Comparison of ENCODE assay signal across 8 mouse cellular contexts in the genomic region with DNA sequence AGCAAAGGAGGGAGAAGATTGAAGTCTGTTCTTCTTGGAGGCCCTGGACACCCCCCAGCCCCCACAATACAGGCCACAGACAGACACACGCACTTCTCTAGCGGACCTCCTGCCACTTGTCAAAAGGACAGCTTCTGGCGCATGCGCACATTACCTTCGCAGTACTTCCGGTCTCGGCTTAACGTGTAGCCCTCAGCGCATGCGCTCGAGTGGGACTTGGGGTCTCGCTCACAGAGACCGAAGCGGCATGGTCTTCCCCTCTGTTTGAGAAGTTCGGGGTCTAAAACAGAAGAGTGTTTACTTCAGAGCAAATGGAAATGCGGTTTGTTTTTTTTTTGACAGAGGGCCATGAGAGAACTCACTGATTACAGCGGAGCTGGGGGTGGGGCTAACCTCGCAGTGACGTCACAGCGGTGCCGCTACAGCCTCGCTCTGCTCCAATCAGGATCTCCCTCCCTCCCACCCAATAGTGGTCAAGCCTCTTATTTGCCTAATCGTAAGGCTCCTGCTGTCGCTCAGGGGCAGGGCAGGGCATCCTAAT. TPM values are rescaled to one million over a fixed set of nuclear protein-coding genes. Genes with fewer than 3 reads are reported as not detected.
A peak's percentile ranks its signal among the peaks of the same experiment; 100 is the strongest.
DNase-seq lines count a peak whose midpoint lies in the region; ATAC-seq and TF ChIP-seq lines count a peak whose summit lies in the region.

No protein-coding gene starts in this region.

- H3K4me3 ChIP-seq in bone marrow macrophage, adult 2 months (ENCODE audit: insufficient read depth, low read length) = peak overlapping the region; percentile 76
- H3K4me3 ChIP-seq in embryonic fibroblast, embryonic 13.5 days (ENCODE audit: insufficient read depth, low read length) = peak overlapping the region; percentile 47
- H3K4me3 ChIP-seq in kidney, embryonic 14.5 days (ENCODE audit: low read length) = peak overlapping the region; percentile 56
- peak overlapping the region; percentile 60 for H3K4me3 ChIP-seq in limb, embryonic 15.5 days

- peak overlapping the region; percentile 61 for H3K27ac ChIP-seq in bone marrow macrophage, adult 2 months (ENCODE audit: insufficient read depth, low read depth, low read length)
- peak overlapping the region; percentile 38 for H3K27ac ChIP-seq in embryonic fibroblast, embryonic 13.5 days (ENCODE audit: insufficient read depth, low read length)
- H3K27ac ChIP-seq in kidney, embryonic 14.5 days (ENCODE audit: low read depth, low read length) = peak overlapping the region; percentile 77; the same call in 1 of the 2 replicates
- H3K27ac ChIP-seq in limb, embryonic 15.5 days = peak overlapping the region; percentile 86

- H3K36me3 ChIP-seq in kidney, embryonic 14.5 days (ENCODE audit: control insufficient read depth, insufficient read depth, low read length) = no peaks in the 10 kb centered on the region
- H3K36me3 ChIP-seq in limb, embryonic 15.5 days = no peaks in the 10 kb centered on the region

- H3K9me3 ChIP-seq in kidney, embryonic 14.5 days (ENCODE audit: control insufficient read depth, low read length) = no peaks in the 10 kb centered on the region
- no peaks in the 10 kb centered on the region for H3K9me3 ChIP-seq in limb, embryonic 15.5 days

- WGBS in kidney, embryonic 14.5 days = under 1% methylated on average over 24 of the region's 24 CpGs
- WGBS in limb, embryonic 15.5 days = 0% methylated on average over 24 of the region's 24 CpGs

- TF ChIP-seq POLR2A in bone marrow macrophage, adult 2 months (IDR thresholded peaks at IDR 0.05; ENCODE audit: borderline replicate concordance, low read depth, low read length) = no peak
- peak; percentile 91 for TF ChIP-seq POLR2A in embryonic fibroblast, embryonic 13.5 days (IDR thresholded peaks at IDR 0.05; ENCODE audit: low read depth, low read length)

- peak overlapping the region; percentile 54 for H3K4me2 ChIP-seq in kidney, embryonic 14.5 days (replicated peaks; ENCODE audit: low read depth, low read length)
- H3K4me2 ChIP-seq in limb, embryonic 15.5 days = peak overlapping the region; percentile 69

- peak overlapping the region; percentile 48; the same call in 1 of the 2 replicates for H3K9ac ChIP-seq in kidney, embryonic 14.5 days (ENCODE audit: low read depth, low read length)
- peak overlapping the region; percentile 23; the same call in 1 of the 2 replicates for H3K9ac ChIP-seq in limb, embryonic 15.5 days

- DNase-seq in A20 (ENCODE audit: low read depth, low spot score) = peak; percentile 97
- peak; percentile 93 to 95 for DNase-seq in heart, adult 9 months (ENCODE audit: low spot score in 2 of 2)
- DNase-seq in monocyte, adult 2 months (ENCODE audit: low read depth in 1 of 2, low spot score in 2 of 2) = peak; percentile 53 to 89
- peak; percentile 91 to 94 for DNase-seq in spleen, postnatal 36 days (ENCODE audit: low spot score in 2 of 2)

- peaks cover 9% of the 10 kb centered on the region for H3K4me1 ChIP-seq in bone marrow macrophage, adult 2 months (ENCODE audit: control insufficient read depth, insufficient read depth, low read length)
- no peaks in the 10 kb centered on the region for H3K4me1 ChIP-seq in embryonic fibroblast, embryonic 13.5 days (ENCODE audit: control insufficient read depth, insufficient read depth, low read length)
- 0 out of 2 replicates have a peak, but pooled peaks cover 4% of the 10 kb centered on the region for H3K4me1 ChIP-seq in kidney, embryonic 14.5 days (ENCODE audit: control insufficient read depth, insufficient read depth, low read length)
- 0 out of 2 replicates have a peak, but pooled peaks cover 3% of the 10 kb centered on the region for H3K4me1 ChIP-seq in limb, embryonic 15.5 days

- peak; percentile 98 for ATAC-seq in kidney, embryonic 14.5 days (ENCODE audit: low FRiP score, low TSS enrichment)
- peak; percentile 93 for ATAC-seq in limb, embryonic 15.5 days (ENCODE audit: insufficient number of reproducible peaks, low FRiP score, low TSS enrichment, low read depth)

- no peaks in the 10 kb centered on the region; the same call in 1 of the 2 replicates for H3K27me3 ChIP-seq in kidney, embryonic 14.5 days (ENCODE audit: control insufficient read depth, insufficient read depth, low read length)
- H3K27me3 ChIP-seq in limb, embryonic 15.5 days = peaks cover 4% of the 10 kb centered on the region; the same call in 1 of the 2 replicates

- no peak for TF ChIP-seq CTCF in bone marrow macrophage, adult 2 months (IDR thresholded peaks at IDR 0.05; ENCODE audit: low read depth, low read length)
- TF ChIP-seq CTCF in embryonic fibroblast, embryonic 13.5 days (IDR thresholded peaks at IDR 0.05; ENCODE audit: borderline replicate concordance, insufficient read depth, low read length) = no peak

RNA-seq across cellular contexts. Expression of a gene that starts 30.1 kb away (rescaled TPM):
- polyA plus RNA-seq in bone marrow macrophage, adult 2 months (2012; ENCODE audit: insufficient read depth, insufficient read length, missing spikeins) = 0.50 and 1.7 TPM in 2 replicates
- 1.3 and 1.6 TPM in 2 replicates for polyA plus RNA-seq in embryonic fibroblast, embryonic 13.5 days (2011; ENCODE audit: insufficient read length, low read depth, missing spikeins)
- polyA plus RNA-seq in kidney, embryonic 14.5 days (2014; fragmentation: Nextera tagmentation; extraction: Ambion mirVana) = 1.6 and 1.8 TPM in 2 replicates
- 1.9 and 2.2 TPM in 2 replicates for polyA plus RNA-seq in limb, embryonic 15.5 days (2015; fragmentation: Nextera tagmentation; extraction: Ambion mirVana)

Comparison
In these comparisons a context has a peak if more than half of its experiments do, and no peak if none do; other contexts are left out.
1. Peak in every context shown above with its lines: DNase-seq, ATAC-seq, H3K4me3 ChIP-seq and H3K27ac ChIP-seq.